Mouse (Mus musculus) testis, adult 2 months (tissue): Measurements from ENCODE around the gene Gm26602.

Experiments used
- CTCF ChIP-seq: fragments of 200-500 bp; IDR thresholded peaks from 2 replicates; pipeline ENCODE4 v1.5.1; 2012; ENCODE audit warnings: low read depth, mild to moderate bottlenecking, inconsistent platforms, low read length, moderate library complexity; ENCODE audit not compliant: control insufficient read depth, insufficient read depth, insufficient replicate concordance
- POLR2A ChIP-seq: fragments of 200-500 bp; IDR thresholded peaks from 2 replicates; pipeline ENCODE4 v1.6.1; 2012; ENCODE audit warnings: low read depth, mild to moderate bottlenecking, inconsistent platforms, low read length, moderate library complexity; ENCODE audit not compliant: control insufficient read depth

GRCm38 (mm10) chr10:79942988-79943387 lies 32.3 kb downstream of the Gm26602 start:
- TF ChIP-seq CTCF (no peak), POLR2A (no peak)
